Mouse (Mus musculus) cerebellum, adult 11 months (tissue): ENCODE results near the gene Nepro.

Source experiments
- DNase-seq: peaks from one replicate; pipeline ENCODE4 v3.0.0; 2022

The Nepro gene

GRCm38 (mm10) chr16:44767506-44767905 is 43.4 kb downstream of the Nepro start:
- DNase-seq: no peak

GRCm38 (mm10) chr16:44767967-44768366 is 43.9 kb downstream of the Nepro start:
- DNase-seq: no peak

- no peak for DNase-seq
Measured at GRCm38 (mm10) chr16:44772577-44772976, 48.5 kb downstream of the Nepro start.

- no peak for DNase-seq
Measured at GRCm38 (mm10) chr16:44773673-44774072, 49.6 kb downstream of the Nepro start.

- no peak for DNase-seq
Measured at GRCm38 (mm10) chr16:44774201-44774600, 50.1 kb downstream of the Nepro start.

- DNase-seq: no peak
Measured at GRCm38 (mm10) chr16:44778538-44779147, 54.5 kb downstream of the Nepro start.

GRCm38 (mm10) chr16:44779494-44779893 is 55.4 kb downstream of the Nepro start:
- no peak for DNase-seq

- no peak for DNase-seq
Measured at GRCm38 (mm10) chr16:44780751-44781150, 56.6 kb downstream of the Nepro start.
